Mouse (Mus musculus): Measurements from ENCODE around the gene Tmem86a. TPM values are rescaled to one million over a fixed set of nuclear protein-coding genes. Genes with fewer than 3 reads are reported as not detected.

Tmem86a gene
- polyA plus RNA-seq, 1 experiment from 2014 or later: 25.6 TPM

GRCm38 (mm10) chr7:47094969-47095368 is 44.6 kb downstream of the Tmem86a start:
- Histone ChIP-seq H3K9me3 (ENCODE audit: control insufficient read depth, low read depth, low read length) (no peaks in the 10 kb centered on the region), H3K9ac (replicated peaks; ENCODE audit: low read depth, low read length) (no peak overlapping the region), H3K27me3 (ENCODE audit: control insufficient read depth, insufficient read depth, low read length) (no peaks in the 10 kb centered on the region), H3K4me3 (ENCODE audit: low read depth, low read length) (no peak overlapping the region), H3K4me2 (replicated peaks; ENCODE audit: low read depth, low read length) (no peak overlapping the region), H3K27ac (ENCODE audit: low read length) (no peak overlapping the region), H3K4me1 (ENCODE audit: control insufficient read depth, insufficient read depth, low read length) (no peaks in the 10 kb centered on the region), H3K36me3 (ENCODE audit: control insufficient read depth, insufficient read depth, low read length) (no peaks in the 10 kb centered on the region)
- 62% methylated on average over 2 of the region's 2 CpGs for WGBS
- no peak for ATAC-seq (ENCODE audit: insufficient number of reproducible peaks, insufficient read depth, low FRiP score, low read depth)

DNA sequence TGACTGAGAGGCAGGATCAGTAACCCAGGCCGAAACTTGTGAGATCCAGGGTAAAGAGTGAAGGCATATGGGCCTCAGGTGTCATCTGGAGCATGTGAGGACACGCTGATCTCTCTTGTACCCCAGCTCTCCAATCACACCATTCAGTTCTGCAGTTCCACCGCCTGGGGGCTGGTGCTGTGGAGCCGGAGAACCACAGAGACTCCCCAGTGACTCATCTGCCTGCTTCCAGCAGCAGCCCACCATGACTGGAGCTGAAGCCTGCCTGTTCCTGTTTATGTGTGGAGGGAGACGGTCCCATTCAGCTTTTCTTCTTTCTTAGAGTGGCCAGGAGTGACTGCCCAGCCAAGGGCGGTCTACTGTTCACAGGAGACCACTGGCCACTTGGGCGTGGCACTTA is 47.6 kb downstream of the Tmem86a start:
- Histone ChIP-seq H3K4me2 (replicated peaks; ENCODE audit: low read depth, low read length) (no peak overlapping the region), H3K36me3 (ENCODE audit: control insufficient read depth, insufficient read depth, low read length) (no peaks in the 10 kb centered on the region), H3K4me1 (ENCODE audit: control insufficient read depth, insufficient read depth, low read length) (no peaks in the 10 kb centered on the region), H3K4me3 (ENCODE audit: low read depth, low read length) (no peak overlapping the region), H3K9me3 (ENCODE audit: control insufficient read depth, low read depth, low read length) (no peaks in the 10 kb centered on the region), H3K27me3 (ENCODE audit: control insufficient read depth, insufficient read depth, low read length) (no peaks in the 10 kb centered on the region), H3K9ac (replicated peaks; ENCODE audit: low read depth, low read length) (no peak overlapping the region), H3K27ac (ENCODE audit: low read length) (no peak overlapping the region)
- 58% methylated on average over 7 of the region's 7 CpGs for WGBS
- ATAC-seq (ENCODE audit: insufficient number of reproducible peaks, insufficient read depth, low FRiP score, low read depth): peak; percentile 33; the same call in 1 of the 2 replicates

DNA sequence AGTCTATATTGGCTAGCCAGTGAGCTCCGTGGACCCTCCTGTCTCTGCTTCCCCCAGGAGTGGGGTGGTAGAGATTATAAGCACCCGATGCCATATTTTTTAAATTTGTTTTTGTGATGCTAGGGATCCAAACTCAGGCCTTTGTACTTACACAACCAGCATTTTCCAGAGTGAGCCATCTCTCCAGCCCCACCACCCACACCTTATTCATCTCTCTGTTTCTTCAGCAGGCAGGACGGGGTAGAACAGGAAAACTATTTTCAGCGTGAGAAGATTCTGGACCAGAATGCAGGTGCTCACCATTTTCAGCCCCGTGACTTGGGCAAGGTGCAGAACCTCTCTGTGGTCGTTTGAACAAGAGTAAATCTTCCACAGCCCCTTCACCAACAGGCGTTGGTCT is 48.9 kb downstream of the Tmem86a start:
- H3K4me2 ChIP-seq (replicated peaks; ENCODE audit: low read depth, low read length): no peak overlapping the region
- WGBS: 78% methylated on average over 7 of the region's 7 CpGs
- no peak overlapping the region for H3K4me3 ChIP-seq (ENCODE audit: low read depth, low read length)
- ATAC-seq (ENCODE audit: insufficient number of reproducible peaks, insufficient read depth, low FRiP score, low read depth): no peak
- H3K4me1 ChIP-seq (ENCODE audit: control insufficient read depth, insufficient read depth, low read length): no peaks in the 10 kb centered on the region
- no peak overlapping the region for H3K27ac ChIP-seq (ENCODE audit: low read length)
- H3K9me3 ChIP-seq (ENCODE audit: control insufficient read depth, low read depth, low read length): no peaks in the 10 kb centered on the region
- no peak overlapping the region for H3K9ac ChIP-seq (replicated peaks; ENCODE audit: low read depth, low read length)
- H3K27me3 ChIP-seq (ENCODE audit: control insufficient read depth, insufficient read depth, low read length): no peaks in the 10 kb centered on the region
- H3K36me3 ChIP-seq (ENCODE audit: control insufficient read depth, insufficient read depth, low read length): no peaks in the 10 kb centered on the region

GRCm38 (mm10) chr7:47100615-47101014 is 50.2 kb downstream of the Tmem86a start:
- Histone ChIP-seq H3K4me3 (ENCODE audit: low read depth, low read length) (no peak overlapping the region), H3K27ac (ENCODE audit: low read length) (no peak overlapping the region), H3K4me2 (replicated peaks; ENCODE audit: low read depth, low read length) (no peak overlapping the region), H3K36me3 (ENCODE audit: control insufficient read depth, insufficient read depth, low read length) (no peaks in the 10 kb centered on the region), H3K9ac (replicated peaks; ENCODE audit: low read depth, low read length) (no peak overlapping the region), H3K4me1 (ENCODE audit: control insufficient read depth, insufficient read depth, low read length) (no peaks in the 10 kb centered on the region), H3K27me3 (ENCODE audit: control insufficient read depth, insufficient read depth, low read length) (no peaks in the 10 kb centered on the region), H3K9me3 (ENCODE audit: control insufficient read depth, low read depth, low read length) (no peaks in the 10 kb centered on the region)
- WGBS: 69% methylated on average over 6 of the region's 6 CpGs
- ATAC-seq (ENCODE audit: insufficient number of reproducible peaks, insufficient read depth, low FRiP score, low read depth): no peak

DNA sequence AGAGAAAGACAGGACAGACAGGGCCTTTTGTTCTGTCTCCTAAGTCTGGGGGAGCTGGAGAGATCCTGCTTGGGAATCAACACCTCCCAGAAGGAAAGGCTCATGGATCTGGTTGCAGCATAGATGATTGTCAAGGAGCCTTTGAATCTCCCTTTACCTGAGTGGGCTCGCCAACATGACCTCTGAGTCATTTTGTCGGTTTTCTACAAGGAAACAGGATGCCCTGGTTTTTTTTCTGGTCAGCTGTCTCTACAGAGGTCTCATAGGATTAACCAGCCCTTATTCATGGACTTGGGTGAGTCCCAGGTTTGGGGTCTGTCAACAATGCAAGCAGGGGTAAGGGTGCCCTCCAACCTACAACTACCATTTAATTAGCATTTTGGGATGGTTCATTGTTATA is 52.6 kb downstream of the Tmem86a start:
- 72% methylated on average over 2 of the region's 2 CpGs for WGBS
- Histone ChIP-seq H3K4me3 (ENCODE audit: low read depth, low read length) (no peak overlapping the region), H3K9me3 (ENCODE audit: control insufficient read depth, low read depth, low read length) (no peaks in the 10 kb centered on the region), H3K27ac (ENCODE audit: low read length) (no peak overlapping the region), H3K4me2 (replicated peaks; ENCODE audit: low read depth, low read length) (no peak overlapping the region), H3K9ac (replicated peaks; ENCODE audit: low read depth, low read length) (no peak overlapping the region), H3K36me3 (ENCODE audit: control insufficient read depth, insufficient read depth, low read length) (no peaks in the 10 kb centered on the region), H3K4me1 (ENCODE audit: control insufficient read depth, insufficient read depth, low read length) (no peaks in the 10 kb centered on the region), H3K27me3 (ENCODE audit: control insufficient read depth, insufficient read depth, low read length) (no peaks in the 10 kb centered on the region)
- ATAC-seq (ENCODE audit: insufficient number of reproducible peaks, insufficient read depth, low FRiP score, low read depth): no peak

GRCm38 (mm10) chr7:47103671-47104414 is 53.4 kb downstream of the Tmem86a start:
- no peaks in the 10 kb centered on the region for H3K36me3 ChIP-seq (ENCODE audit: control insufficient read depth, insufficient read depth, low read length)
- H3K9ac ChIP-seq (replicated peaks; ENCODE audit: low read depth, low read length): no peak overlapping the region
- H3K4me3 ChIP-seq (ENCODE audit: low read depth, low read length): no peak overlapping the region
- H3K9me3 ChIP-seq (ENCODE audit: control insufficient read depth, low read depth, low read length): no peaks in the 10 kb centered on the region
- no peak for ATAC-seq (ENCODE audit: insufficient number of reproducible peaks, insufficient read depth, low FRiP score, low read depth)
- no peak overlapping the region for H3K4me2 ChIP-seq (replicated peaks; ENCODE audit: low read depth, low read length)
- H3K4me1 ChIP-seq (ENCODE audit: control insufficient read depth, insufficient read depth, low read length): no peaks in the 10 kb centered on the region
- H3K27me3 ChIP-seq (ENCODE audit: control insufficient read depth, insufficient read depth, low read length): no peaks in the 10 kb centered on the region
- H3K27ac ChIP-seq (ENCODE audit: low read length): no peak overlapping the region
- 70% methylated on average over 1 of the region's 1 CpGs for WGBS

Small RNAs within 50 kb of the gene (microRNA-seq; reads per million reads assigned to microRNA genes)
- gene Mir7056: not detected

Other genes with a start within 250 kb of the Tmem86a start
- gene Ldha, start 209.1 kb upstream of the Tmem86a start, polyA plus RNA-seq (2014; fragmentation: Nextera tagmentation; extraction: Ambion mirVana): 1,645 and 1,742 TPM in 2 replicates
- 0.24 TPM in 1 of 2 replicates, not detected in the other for gene Ldhc, start 189.4 kb upstream of the Tmem86a start, polyA plus RNA-seq (2014; fragmentation: Nextera tagmentation; extraction: Ambion mirVana)
- gene Tsg101, start 130.6 kb upstream of the Tmem86a start, polyA plus RNA-seq (2014; fragmentation: Nextera tagmentation; extraction: Ambion mirVana): 169 and 179 TPM in 2 replicates
- gene Uevld, start 92.1 kb upstream of the Tmem86a start, polyA plus RNA-seq (2014; fragmentation: Nextera tagmentation; extraction: Ambion mirVana): 13.1 and 13.4 TPM in 2 replicates
- gene Gm9999, start 67.0 kb upstream of the Tmem86a start, polyA plus RNA-seq (2014; fragmentation: Nextera tagmentation; extraction: Ambion mirVana): not detected in 2 replicates
- 18.0 and 19.2 TPM in 2 replicates for gene Spty2d1, start 42.2 kb upstream of the Tmem86a start, polyA plus RNA-seq (2014; fragmentation: Nextera tagmentation; extraction: Ambion mirVana)
- gene Ptpn5, start 83.1 kb downstream of the Tmem86a start, polyA plus RNA-seq (2014; fragmentation: Nextera tagmentation; extraction: Ambion mirVana): 2.2 and 2.5 TPM in 2 replicates
- gene Mrgpra6, start 154.3 kb downstream of the Tmem86a start, polyA plus RNA-seq (2014; fragmentation: Nextera tagmentation; extraction: Ambion mirVana): not detected in 2 replicates
- gene Mrgpra9, start 202.2 kb downstream of the Tmem86a start, polyA plus RNA-seq (2014; fragmentation: Nextera tagmentation; extraction: Ambion mirVana): not detected in 2 replicates

All from stomach, embryonic 14.5 days (tissue).